Mouse (Mus musculus) embryonic stem cell, embryonic (primary cell): ENCODE results near the gene Cps1.

Experiments used
- CTCF ChIA-PET, 4 experiments: fragments of 300-600 bp in 2 of 4; fragments of 350-600 bp in 2 of 4; sonication (Branson Sonifier 250); formaldehyde crosslinking; loops; one replicate each; lab custom pipeline; 2022; ENCODE audit warnings: inconsistent platforms in 2 of 4; lab: Charles Lee
- POLR2A ChIA-PET, 4 experiments: fragments of 300-600 bp in 2 of 4; fragments of 350-600 bp in 2 of 4; sonication (Branson Sonifier 250); formaldehyde crosslinking; loops; one replicate each; lab custom pipeline; 2022; ENCODE audit warnings: antibody characterized with exemption in 4 of 4, inconsistent platforms in 1 of 4; lab: Charles Lee

The Cps1 gene

GRCm38 (mm10) chr1:67122797-67123196 is at the start of gene Cps1:
Cps1 (plus strand) TSS chr1:67123026.
- ChIA-PET CTCF (interaction anchor here in 1 of 4 experiments (0.5 kb wide), 1 partner anchor 79 kb away, joined by 3 read pairs; no protein-coding TSS in a partner anchor), POLR2A (no interaction called here)

DNA sequence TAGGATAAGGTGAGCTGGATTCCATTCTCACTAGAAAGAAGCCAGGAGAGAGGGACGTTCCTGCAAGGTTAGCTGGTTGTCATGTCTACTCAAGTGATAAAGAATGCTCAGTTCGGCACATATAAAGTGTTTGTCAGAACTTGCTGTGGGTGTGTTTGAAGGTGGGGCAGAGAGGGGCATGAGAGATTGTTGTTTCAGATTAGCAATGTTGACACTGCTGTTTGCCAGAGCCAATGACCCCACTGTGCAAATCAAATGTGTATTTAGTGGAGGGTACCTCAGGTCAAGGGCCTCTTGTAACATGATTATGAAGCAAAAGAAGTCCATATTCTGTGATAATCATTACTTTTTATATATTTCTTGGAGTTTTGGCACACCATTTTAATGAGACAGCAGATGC is 45.1 kb upstream of the Cps1 start:
- CTCF ChIA-PET: no interaction called here

GRCm38 (mm10) chr1:67078666-67079065 is 44.2 kb upstream of the Cps1 start:
- ChIA-PET CTCF (no interaction called here), POLR2A (no interaction called here)

More for the DNA sequence above, 45.1 kb upstream of the Cps1 start:
- POLR2A ChIA-PET: interaction anchor here in 1 of 4 experiments (0.7 kb wide), 1 partner anchor 728 kb away, joined by 3 read pairs; no protein-coding TSS in a partner anchor

DNA sequence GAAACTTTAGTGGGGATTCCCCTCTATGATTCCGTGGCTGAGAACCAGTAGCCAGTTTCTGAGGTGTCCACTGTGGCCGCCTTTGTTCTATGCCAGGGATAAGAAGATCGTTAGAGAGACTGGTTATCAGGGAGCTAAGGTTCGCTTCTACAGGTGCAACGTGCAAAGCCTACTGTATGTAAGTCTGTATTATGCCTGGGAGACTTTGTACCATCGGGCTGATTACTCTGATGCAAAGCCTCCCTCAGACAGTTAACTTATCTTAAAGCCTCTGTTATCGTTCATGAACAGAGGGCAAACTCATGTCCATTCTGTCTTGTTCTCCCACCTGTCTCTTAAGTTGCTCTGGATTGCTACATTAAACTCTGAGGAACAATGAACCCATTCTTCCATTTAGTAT is 43.7 kb upstream of the Cps1 start:
- POLR2A ChIA-PET: no interaction called here
- CTCF ChIA-PET: no interaction called here

- ChIA-PET CTCF (no interaction called here), POLR2A (no interaction called here)
These were observed 30.4 kb upstream of the Cps1 start for GRCm38 (mm10) chr1:67092473-67092872.

DNA sequence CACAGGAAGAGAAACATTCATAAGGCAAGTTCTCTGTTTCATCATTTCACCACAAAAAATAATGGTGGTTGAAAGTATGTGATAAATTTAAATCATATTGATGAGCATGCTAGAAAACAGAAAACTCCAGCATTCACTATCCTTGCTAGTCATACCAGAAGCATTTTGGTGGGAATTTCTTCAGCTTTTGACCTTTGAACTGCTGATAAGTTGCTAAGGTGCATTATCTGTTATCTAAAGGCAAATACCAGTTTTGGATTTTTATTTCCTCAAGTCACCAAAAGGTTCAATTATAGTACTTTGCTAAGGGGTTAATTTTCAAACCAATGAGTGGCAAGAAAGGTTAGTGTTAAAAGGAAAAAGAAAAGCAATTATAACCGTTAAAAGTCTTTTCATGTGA is 23.6 kb upstream of the Cps1 start:
- CTCF ChIA-PET: no interaction called here

DNA sequence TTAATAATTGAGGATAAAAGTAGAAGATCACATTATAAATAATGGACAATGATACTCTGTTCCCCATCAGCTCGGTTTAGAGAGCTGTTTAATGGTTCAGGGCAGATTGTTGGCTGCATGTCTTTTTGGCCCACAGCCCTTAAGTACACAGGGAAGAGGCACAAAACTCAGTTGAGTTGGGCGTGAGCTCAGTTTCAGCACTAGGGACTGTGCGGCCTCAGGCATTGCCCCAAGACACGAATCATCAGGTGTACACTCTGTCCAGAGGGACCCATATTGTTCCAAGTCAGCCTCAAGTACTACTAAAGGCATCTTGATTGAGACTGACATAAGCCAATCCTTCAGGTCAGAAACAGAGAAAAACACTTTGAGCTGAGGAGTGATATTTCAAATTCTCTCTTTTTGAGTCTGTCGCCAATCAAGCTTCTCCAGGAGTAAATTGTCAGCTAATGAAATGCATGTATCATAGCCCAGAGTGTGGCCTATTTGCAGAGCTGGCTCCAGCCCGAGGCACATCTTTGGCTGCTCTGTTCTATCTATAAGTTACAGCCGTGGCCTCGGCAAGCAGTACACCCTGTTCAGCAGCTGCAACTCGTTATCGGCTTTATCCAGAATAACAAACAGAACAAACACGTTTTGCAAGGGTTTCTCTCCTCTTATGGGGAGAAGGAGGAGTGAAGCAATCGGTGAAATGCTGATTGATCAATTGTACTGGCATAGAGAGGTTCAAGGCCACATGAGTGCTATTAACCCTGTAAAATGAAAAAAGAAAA is 19.2 kb upstream of the Cps1 start:
- POLR2A ChIA-PET: interaction anchor here in 1 of 4 experiments (0.6 kb wide), 1 partner anchor 288 kb away, joined by 3 read pairs; no protein-coding TSS in a partner anchor
- CTCF ChIA-PET: interaction anchor here in 1 of 4 experiments (0.5 to 0.6 kb wide), 2 partner anchors 39 to 374 kb away, joined by 3 read pairs; no protein-coding TSS in a partner anchor

More for the DNA sequence above, 23.6 kb upstream of the Cps1 start:
- POLR2A ChIA-PET: no interaction called here

DNA sequence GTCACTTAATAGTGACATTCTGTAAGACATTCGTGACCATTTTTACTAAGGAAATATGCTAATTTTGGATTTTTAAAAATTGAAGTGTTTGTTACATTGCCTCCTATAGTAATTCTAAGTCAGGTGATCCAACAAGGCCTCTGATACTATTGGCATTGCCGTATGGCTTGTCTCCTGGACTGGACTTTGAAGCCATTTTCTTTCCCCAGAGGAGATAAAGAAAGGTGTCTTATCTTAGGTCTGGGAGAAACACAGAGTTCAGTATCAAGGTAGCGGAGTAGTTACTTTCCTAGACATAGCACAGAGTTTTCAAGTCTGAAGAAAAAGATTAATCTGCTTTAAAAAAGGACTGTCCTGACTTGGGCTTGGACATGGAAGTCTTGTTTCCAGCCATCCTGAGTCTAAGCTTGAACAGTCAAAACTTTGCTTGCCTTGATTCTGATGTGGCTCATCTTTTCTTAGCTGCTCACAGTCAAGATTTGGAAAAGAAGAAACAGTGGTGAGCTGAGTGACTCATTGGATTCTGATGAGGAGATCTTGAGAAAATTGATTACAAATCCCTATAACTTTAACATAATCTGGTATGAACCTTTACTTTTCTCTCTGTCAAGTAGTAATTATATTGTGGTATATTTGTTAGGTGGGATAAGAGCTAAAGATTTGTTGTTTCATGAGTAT is 11.1 kb upstream of the Cps1 start:
- ChIA-PET CTCF (no interaction called here), POLR2A (no interaction called here)

DNA sequence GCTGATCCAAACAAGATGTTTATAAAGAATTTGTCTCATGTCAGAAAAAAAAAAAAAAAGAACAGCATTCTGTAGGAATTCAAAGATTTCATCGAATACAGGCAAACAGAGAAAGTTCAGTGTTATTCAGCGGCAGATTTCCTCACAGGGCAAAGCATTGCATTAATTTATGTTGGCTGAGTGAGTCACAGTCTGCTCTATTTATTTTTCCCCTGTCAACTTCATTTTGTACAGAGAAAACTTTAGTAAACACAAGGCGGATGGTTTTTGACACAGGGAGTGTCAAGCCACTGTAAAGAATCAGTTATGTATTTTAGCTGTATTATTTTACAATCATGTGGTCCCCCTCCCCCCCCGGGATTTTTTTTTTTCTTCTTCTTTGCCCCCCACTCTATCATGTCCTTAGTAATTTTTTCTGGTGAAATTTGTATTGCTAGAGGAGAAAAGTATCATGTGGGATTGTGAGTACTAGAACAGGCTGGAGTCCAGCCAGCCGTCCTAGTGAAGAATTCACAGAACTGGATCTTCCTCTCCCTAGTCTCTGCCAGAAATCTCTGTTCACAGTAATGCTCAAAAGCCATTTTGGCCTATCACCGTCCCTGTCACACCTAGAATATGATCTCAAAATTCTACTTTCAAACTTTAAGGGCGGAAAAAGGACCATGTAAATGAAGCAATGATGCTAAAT is 9.3 kb upstream of the Cps1 start:
- POLR2A ChIA-PET: no interaction called here
- CTCF ChIA-PET: no interaction called here

DNA sequence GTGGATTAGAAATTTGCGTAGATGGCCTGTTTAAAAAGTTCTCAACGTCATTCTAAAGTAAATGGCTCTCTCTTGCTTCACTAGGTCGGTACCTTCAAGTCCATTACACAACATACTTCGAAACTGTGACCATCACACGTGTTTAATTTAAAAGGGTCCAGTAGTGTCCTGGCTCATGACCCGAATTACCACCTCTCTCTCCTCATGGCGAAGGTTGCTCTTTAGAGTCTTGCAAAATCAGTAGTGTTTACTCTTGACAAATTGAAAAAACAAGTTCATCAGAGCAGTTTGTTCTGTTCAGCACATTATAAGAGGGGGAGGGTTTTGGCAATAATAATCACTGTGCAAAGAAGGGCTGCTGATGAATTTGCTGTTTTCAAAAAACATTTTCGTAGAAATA is 6.3 kb upstream of the Cps1 start:
- CTCF ChIA-PET: no interaction called here
- POLR2A ChIA-PET: no interaction called here

GRCm38 (mm10) chr1:67117778-67118177 is 5.0 kb upstream of the Cps1 start:
- CTCF ChIA-PET: no interaction called here
- POLR2A ChIA-PET: no interaction called here

DNA sequence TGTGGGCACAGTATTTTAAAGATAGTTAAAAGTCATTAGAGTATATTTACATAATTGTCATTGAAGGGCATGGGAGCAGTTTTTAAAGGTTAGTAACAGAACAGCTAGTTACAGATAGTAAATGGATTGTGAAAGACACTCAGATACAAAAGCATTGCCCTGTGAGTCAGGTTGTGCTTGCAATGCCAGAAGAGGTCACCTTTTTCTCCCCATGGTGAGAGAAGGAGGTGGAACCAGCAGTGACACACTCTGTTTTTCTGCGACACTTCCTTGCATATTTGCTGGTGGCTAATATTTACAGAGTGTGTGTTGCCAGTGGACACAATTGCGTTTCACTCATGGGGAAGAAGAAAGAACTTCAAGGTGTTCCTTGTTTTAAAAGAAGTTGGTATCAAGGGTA is 2.6 kb downstream of the Cps1 start:
- ChIA-PET CTCF (no interaction called here), POLR2A (no interaction called here)

DNA sequence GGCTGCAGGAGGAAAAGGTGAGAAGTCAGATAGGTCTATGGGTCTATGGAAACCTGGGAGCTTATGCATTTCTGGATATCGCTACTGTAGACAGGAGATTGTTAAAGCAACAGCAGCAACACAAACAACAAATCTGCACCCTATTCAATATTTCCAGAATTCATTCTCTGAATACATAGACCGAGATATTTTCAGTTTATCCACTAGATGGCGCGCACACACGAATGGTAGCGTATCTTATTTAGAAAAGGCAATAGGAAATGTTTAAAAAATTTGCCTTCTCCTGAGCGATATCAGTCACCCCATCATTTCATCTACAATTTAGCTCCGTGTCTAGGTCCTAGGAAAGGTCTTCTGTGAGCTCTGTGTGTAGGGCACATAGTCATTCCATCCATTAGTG is 21.1 kb downstream of the Cps1 start:
- ChIA-PET CTCF (no interaction called here), POLR2A (no interaction called here)

GRCm38 (mm10) chr1:67151246-67151645 is 28.4 kb downstream of the Cps1 start:
- ChIA-PET CTCF (no interaction called here), POLR2A (no interaction called here)

DNA sequence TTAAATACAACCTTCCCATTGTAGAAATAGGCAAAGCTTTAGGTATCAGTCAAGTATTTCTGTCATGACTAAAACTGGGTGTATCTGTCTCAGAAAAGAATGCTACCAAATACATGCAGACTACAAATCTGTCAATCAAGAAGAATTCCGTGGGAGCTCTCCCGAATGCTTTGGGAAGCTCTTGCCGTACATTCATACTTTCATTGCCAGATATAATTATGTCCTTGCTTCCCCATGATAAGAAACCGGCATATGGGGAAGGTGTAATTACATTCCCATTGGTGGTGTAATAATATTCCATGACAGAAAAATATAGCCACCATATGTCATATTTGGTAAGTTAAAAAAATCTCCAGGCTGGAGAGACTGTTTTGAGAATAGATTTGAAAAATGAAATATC is 44.5 kb downstream of the Cps1 start:
- ChIA-PET POLR2A (no interaction called here), CTCF (no interaction called here)

- ChIA-PET POLR2A (no interaction called here), CTCF (interaction anchor here in 1 of 4 experiments (0.9 kb wide), 1 partner anchor 42 kb away, joined by 3 read pairs; no protein-coding TSS in a partner anchor)
These were observed 58.3 kb downstream of the Cps1 start for GRCm38 (mm10) chr1:67181165-67181564.

- POLR2A ChIA-PET: no interaction called here
- CTCF ChIA-PET: interaction anchor here in 1 of 4 experiments (0.6 kb wide), 1 partner anchor 171 kb away, joined by 3 read pairs; no protein-coding TSS in a partner anchor
These were observed 59.4 kb downstream of the Cps1 start for GRCm38 (mm10) chr1:67182201-67182600.

GRCm38 (mm10) chr1:67183532-67183931 is 60.7 kb downstream of the Cps1 start:
- POLR2A ChIA-PET: interaction anchor here in 1 of 4 experiments (0.6 kb wide), 1 partner anchor 1172 kb away, joined by 3 read pairs; no protein-coding TSS in a partner anchor
- CTCF ChIA-PET: interaction anchor here in 1 of 4 experiments (1.2 kb wide), 1 partner anchor 18 kb away, joined by 3 read pairs; no protein-coding TSS in a partner anchor

- CTCF ChIA-PET: interaction anchor here in 1 of 4 experiments (1.2 kb wide), 1 partner anchor 18 kb away, joined by 3 read pairs; no protein-coding TSS in a partner anchor
These were observed 61.3 kb downstream of the Cps1 start for GRCm38 (mm10) chr1:67184134-67184533.

More at GRCm38 (mm10) chr1:67184134-67184533, 61.3 kb downstream of the Cps1 start:
- POLR2A ChIA-PET: interaction anchor here in 1 of 4 experiments (0.6 kb wide), 1 partner anchor 1173 kb away, joined by 3 read pairs; no protein-coding TSS in a partner anchor
